Mouse (Mus musculus): Measurements from ENCODE around the gene Ntf5.
"Not testable (repeated sequence)": the region's sequence is repeated elsewhere in the genome, so short reads cannot be mapped to it uniquely, and the experiment has no call there.

Ntf5 gene

GRCm38 (mm10) chr7:45413113-45413863 lies at the start of gene Ntf5:
Gene Ntf5, plus strand, starts transcription at chr7:45413695.
- DNase-seq = no peak

GRCm38 (mm10) chr7:45363983-45364382 lies 49.5 kb upstream of the Ntf5 start:
- peak; percentile 43 for DNase-seq

- peak; percentile 80 for DNase-seq
These were observed 47.5 kb upstream of the Ntf5 start for GRCm38 (mm10) chr7:45365742-45366651.

GRCm38 (mm10) chr7:45366652-45367019 lies 46.9 kb upstream of the Ntf5 start, which contains the start of gene Ppfia3:
Gene Ppfia3, minus strand, starts transcription at chr7:45367019.
- no peak for DNase-seq

- peak; percentile 99 for DNase-seq
These were observed 46.2 kb upstream of the Ntf5 start for GRCm38 (mm10) chr7:45367020-45367880.

GRCm38 (mm10) chr7:45368178-45368577 lies 45.3 kb upstream of the Ntf5 start:
- peak; percentile 59 for DNase-seq

- DNase-seq = peak; percentile 64
These were observed 44.3 kb upstream of the Ntf5 start for GRCm38 (mm10) chr7:45369022-45369745.

- peak; percentile 59 for DNase-seq
These were observed 43.5 kb upstream of the Ntf5 start for GRCm38 (mm10) chr7:45369836-45370474.

- peak; percentile 92 for DNase-seq
These were observed 42.8 kb upstream of the Ntf5 start, which contains the start of gene Lin7b for GRCm38 (mm10) chr7:45370475-45371311. Gene Lin7b, minus strand, starts transcription at chr7:45370583.

GRCm38 (mm10) chr7:45372371-45372770 lies 41.1 kb upstream of the Ntf5 start:
- DNase-seq = peak; percentile 5

- DNase-seq = no peak
These were observed 38.9 kb upstream of the Ntf5 start for GRCm38 (mm10) chr7:45374620-45375019.

- no peak for DNase-seq
These were observed 37.4 kb upstream of the Ntf5 start for GRCm38 (mm10) chr7:45376057-45376456.

- DNase-seq = no peak
These were observed 27.4 kb upstream of the Ntf5 start for GRCm38 (mm10) chr7:45386077-45386476.

- DNase-seq = no peak
These were observed 18.4 kb upstream of the Ntf5 start for GRCm38 (mm10) chr7:45395129-45395541.

GRCm38 (mm10) chr7:45395578-45396336 lies 17.7 kb upstream of the Ntf5 start, which contains the start of gene Snrnp70:
Gene Snrnp70, minus strand, starts transcription at chr7:45395742.
- peak; percentile 100 for DNase-seq

- DNase-seq = not testable (repeated sequence)
These were observed 17.1 kb upstream of the Ntf5 start for GRCm38 (mm10) chr7:45396337-45396775.

GRCm38 (mm10) chr7:45396787-45397186 lies 16.7 kb upstream of the Ntf5 start:
- DNase-seq = no peak

- DNase-seq = no peak
These were observed 11.9 kb upstream of the Ntf5 start for GRCm38 (mm10) chr7:45401521-45402085.

Data from cerebellum, adult 11-12 months (tissue).